Mouse (Mus musculus) ovary, postnatal 36 days (tissue): ENCODE data around the gene Eral1.

Source experiments
- DNase-seq: peaks from one replicate; pipeline ENCODE4 v3.0.0; 2022; ENCODE audit warnings: low spot score, mixed read lengths

Eral1 gene

GRCm38 (mm10) chr11:78037831-78038752 lies 42.1 kb downstream of the Eral1 start, which contains the start of gene Flot2:
Flot2 (plus strand) TSS chr11:78037931.
- peak; percentile 73 for DNase-seq

- no peak for DNase-seq
Observed at GRCm38 (mm10) chr11:78036791-78037190, 43.4 kb downstream of the Eral1 start.

GRCm38 (mm10) chr11:78033931-78034617 lies 46.1 kb downstream of the Eral1 start:
- no peak for DNase-seq

DNA sequence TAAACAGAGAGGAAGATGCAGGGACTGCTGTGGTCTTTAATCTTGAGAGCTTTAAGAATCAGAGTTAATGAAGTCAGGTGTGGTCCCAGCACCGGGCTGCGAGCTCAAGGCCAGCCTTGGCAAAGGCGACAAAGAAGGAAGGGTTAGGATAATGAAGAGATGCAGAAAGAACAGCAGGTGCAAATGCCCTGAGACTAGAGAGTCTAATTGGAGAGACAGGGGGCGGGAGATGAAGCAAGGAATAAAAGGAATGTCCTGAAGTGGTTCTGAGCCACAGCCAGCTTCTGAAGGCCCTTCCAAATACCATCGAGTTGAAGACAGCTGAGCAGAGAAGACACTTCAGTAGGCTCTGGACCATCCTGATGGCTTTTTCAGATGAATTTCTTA lies 47.4 kb downstream of the Eral1 start:
- DNase-seq, result no peak

GRCm38 (mm10) chr11:78031947-78032808 lies 48.0 kb downstream of the Eral1 start, which contains the start of gene Dhrs13:
Dhrs13 (plus strand) TSS chr11:78032280.
- peak; percentile 94 for DNase-seq

- DNase-seq, result no peak
Observed at GRCm38 (mm10) chr11:78031389-78031788, 48.8 kb downstream of the Eral1 start.

- no peak for DNase-seq
Observed at GRCm38 (mm10) chr11:78030600-78030999, 49.6 kb downstream of the Eral1 start.

DNA sequence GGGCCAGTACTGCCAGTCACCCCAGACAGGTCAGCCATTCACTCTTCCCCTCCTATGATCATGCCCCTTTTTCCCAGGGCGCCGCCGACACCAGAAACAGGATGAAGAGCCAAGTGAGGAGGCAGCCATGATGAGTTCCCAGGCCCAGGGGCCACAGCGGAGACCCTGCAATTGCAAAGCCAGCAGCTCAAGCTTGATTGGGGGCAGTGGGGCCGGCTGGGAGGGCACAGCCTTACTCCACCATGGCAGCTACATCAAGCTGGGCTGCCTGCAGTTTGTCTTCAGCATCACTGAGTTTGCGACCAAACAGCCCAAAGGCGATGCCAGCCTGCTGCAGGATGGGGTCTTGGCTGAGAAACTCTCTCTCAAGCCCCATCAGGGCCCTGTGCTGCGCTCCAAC lies 50.9 kb downstream of the Eral1 start:
- DNase-seq, result no peak

GRCm38 (mm10) chr11:78023607-78024006 lies 56.6 kb downstream of the Eral1 start:
- no peak for DNase-seq
